Mouse (Mus musculus) left cerebral cortex, adult 9 months (tissue): ENCODE measurements around the gene St6gal1.
A peak's percentile ranks its signal among the peaks of the same experiment; 100 is the strongest.
"Not testable (repeated sequence)": the region's sequence is repeated elsewhere in the genome, so short reads cannot be mapped to it uniquely, and the experiment has no call there.

Experiments
- DNase-seq, 2 experiments: peaks; one replicate each; pipeline ENCODE4 v3.0.0; 2022; ENCODE audit warnings: low spot score in 2 of 2

St6gal1 gene

GRCm38 (mm10) chr16:23224671-23225068, at the start of gene St6gal1:
St6gal1 (plus strand) TSS chr16:23224740.
- DNase-seq: peak in 1 of 2 experiments; percentile 77

DNA sequence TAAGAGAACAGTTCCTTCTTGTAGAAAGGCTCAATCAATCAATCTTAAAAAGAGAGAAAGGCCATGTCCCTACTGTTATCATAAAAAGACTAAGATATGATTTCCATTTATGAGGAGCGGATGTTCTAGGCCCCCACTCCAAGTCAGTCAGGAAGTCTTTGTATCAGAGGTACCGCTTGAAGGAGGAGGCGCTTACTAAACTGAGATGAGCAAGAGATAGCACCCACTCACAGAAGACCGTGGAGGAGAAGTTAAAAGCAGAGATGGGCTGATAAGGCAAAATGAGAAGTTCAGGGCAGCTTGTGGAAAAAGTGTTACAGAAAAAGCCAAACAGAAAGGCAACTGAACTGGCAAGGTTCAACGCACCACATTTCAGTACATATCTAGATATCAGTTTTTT, 49.7 kb upstream of the St6gal1 start:
- DNase-seq: no peak

- DNase-seq: no peak
Observed at GRCm38 (mm10) chr16:23175956-23176355, 48.6 kb upstream of the St6gal1 start.

DNA sequence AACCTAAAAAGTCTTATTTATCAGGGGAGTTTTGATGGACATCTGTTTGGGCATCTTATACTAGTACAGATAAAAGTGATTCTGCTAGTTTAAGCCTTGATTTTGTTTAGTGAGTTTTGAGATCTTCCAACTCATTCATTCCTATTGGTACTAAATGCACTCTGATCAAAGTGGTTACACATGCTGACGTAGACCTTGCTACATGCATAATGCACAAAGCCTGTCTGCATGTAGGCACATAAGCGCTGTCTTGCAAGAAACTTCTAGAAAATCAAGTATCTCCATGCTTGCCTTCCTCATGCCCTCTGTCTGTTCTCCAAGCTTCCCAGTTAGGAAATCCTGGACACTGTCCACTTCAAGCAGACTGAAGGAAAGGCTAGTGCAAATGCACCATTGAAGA, 46.7 kb upstream of the St6gal1 start:
- no peak for DNase-seq

DNA sequence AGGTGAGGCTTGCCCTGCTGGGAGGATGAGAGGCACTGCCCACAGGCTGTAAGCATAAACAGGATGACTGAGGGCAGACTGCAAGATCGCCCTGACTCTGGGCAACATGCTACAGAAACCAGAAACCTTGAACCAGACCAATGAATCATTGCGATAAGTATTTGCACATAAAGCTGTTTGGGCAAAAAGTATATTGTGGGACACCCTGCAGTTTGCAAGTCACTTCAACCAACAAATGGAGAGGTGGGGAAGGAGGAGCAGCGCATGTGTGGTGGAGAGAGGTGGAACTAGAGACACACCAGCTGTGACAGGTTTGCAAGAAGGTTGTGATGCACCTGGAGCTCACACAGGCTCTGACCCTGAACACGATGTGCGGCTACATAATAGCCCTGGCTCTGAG, 45.7 kb upstream of the St6gal1 start:
- no peak for DNase-seq

DNA sequence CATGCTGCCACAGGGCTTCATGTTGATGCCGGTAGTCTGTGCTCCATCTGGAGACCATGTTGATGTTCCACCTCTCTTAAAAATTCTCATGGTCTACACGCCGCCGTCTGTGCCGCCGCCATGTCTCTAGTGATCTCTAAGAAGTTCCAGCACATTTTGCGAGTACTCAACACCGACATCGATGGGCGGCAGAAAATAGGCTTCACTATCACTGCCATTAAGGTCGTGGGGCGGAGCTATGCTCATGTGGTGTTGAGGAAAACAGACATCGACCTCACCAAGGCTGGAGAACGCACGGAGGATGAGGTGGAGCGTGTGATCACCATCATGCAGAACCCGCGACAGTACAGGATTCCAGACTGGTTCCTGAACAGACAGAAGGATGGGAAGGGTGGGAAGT, 45.1 kb upstream of the St6gal1 start:
- not testable (repeated sequence) for DNase-seq

DNA sequence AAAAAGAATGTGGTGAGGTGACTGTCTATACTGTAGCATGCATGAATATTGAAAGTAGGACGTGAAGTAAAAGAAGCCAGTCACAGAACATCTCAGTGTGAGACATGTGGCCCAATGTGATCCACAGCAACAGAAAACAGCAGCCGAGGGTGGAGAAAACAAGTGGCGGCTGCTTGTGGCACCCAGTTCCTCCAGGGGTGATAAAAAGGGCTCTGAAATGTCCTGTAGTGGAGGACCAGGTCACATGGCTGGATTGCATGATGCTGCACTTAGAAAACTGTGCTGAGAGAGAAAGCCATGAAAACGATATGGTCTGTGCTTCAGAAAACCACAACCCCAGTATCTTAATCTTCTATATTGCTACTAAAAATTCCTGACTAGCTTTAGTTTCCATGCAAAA, 43.5 kb upstream of the St6gal1 start:
- no peak for DNase-seq

DNA sequence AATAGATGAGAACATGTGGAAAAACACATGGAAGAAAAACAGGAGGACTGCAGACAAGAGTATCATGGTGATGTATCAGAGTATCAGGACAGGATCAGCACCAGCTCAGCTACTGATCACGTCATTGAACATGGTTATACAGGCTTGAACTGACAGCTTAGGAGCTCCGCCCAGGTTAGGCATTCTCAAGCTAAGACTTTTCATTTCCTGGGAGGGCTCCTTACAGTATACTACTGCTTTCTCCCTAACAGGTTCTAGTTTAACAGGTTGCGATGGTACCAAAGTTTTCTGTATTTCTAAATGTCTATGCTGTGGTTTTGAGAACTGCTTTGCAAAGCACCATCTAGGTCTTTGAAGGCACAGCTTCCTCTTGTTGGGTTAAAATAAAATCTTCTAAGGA, 43.1 kb upstream of the St6gal1 start:
- no peak for DNase-seq

DNA sequence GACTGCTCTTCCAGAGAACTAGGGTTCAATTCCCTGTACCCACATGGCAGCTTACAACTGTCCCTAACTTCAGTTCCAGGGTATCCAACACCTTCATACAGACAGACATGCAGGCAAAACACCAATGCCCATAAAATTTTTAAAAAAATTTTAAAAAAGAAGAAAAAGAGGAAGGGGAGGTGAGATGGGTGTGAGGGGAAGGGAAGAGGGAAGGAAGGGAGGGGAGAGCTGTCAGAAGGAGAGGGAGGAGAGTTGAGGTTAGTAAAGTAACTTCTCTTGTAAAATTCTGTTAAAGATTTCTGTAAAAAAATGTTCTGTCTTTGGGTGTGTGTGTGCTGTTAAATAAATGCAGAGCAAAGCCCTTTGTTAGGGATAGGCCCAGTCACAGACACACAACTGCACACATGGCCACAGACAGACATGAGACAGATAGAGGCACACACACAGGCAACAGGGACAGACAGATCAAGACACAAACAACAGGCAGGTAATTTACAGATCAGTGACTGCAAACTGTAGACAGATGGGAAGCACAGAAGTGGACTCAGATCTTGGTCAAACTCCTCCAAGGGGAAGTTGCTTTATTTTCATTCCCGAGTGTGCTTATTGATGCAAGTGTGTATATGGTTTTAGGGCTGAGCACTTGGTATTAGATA, 42.5 kb upstream of the St6gal1 start:
- DNase-seq: no peak

GRCm38 (mm10) chr16:23185824-23186223, 38.7 kb upstream of the St6gal1 start:
- DNase-seq: no peak

GRCm38 (mm10) chr16:23186418-23186817, 38.1 kb upstream of the St6gal1 start:
- no peak for DNase-seq

DNA sequence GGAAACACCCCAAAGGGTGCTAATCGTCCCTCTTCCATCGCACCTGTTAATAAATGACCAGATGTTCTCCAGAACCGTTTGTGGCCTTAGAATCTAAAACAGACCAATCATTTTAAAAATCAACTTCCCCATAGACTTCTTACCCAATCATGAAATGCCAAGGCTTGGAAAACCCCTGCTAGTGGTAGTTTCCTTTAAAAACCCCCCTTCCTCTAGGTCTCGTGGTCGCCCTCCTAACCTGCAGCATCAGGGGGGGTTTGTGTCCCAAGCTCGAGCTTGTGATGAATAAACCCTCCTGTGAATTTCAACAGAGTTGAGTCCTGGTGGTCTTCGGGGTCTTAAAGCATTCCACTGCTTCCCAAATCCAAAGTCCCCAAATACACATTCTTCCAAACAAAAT, 36.6 kb upstream of the St6gal1 start:
- no peak for DNase-seq

DNA sequence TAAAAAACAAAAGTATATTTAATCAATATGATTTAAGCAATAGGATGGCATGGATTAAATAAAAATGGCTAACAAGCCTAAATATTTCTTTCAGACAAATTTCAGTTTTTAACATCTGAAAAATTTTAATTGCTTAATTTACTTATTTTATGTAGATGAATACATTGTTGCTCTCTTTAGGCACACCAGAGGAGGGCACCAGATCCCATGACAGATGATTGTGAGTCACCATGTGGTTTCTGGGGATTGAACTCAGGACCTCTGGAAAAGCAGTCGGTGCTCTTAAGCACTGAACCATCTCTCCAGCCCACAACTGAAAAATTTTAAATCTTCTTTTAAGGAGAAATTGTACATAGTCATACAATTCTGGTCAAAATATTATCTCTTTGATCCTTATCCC, 34.9 kb upstream of the St6gal1 start:
- DNase-seq: no peak

DNA sequence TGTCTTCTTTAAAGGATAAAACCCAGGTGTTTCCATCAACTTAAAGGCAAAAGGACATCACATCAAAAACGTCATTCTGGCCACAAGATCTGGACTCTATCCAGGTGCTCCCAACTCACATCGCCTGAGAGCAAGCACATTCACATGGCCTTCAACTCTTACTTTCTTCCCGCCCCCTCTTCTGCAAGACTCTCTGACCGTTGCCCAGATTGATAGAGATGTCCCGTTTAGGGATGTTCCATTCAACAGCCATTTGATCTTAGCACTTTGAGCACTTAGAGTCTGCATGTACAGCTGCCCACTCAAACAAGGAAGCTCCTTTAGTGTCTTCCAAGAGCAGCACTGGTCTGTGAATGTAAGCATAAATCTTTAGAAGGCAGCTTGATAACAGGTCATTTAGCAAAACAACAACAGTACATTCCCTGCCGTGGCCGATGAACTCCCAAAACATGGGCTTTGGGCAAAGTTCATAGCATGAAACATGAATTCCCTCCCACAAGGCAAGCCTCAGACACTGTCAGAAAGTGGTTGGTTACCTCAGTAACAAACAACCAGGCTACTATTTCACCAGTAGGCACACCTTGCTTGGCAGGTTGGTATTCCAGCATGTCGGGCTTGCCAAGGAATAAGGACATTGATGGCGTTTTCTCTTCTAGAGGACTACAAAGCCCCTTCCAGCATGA, 32.8 kb upstream of the St6gal1 start:
- DNase-seq: no peak

GRCm38 (mm10) chr16:23195618-23196017, 28.9 kb upstream of the St6gal1 start:
- DNase-seq: no peak

- no peak for DNase-seq
Observed at GRCm38 (mm10) chr16:23196296-23196695, 28.2 kb upstream of the St6gal1 start.

DNA sequence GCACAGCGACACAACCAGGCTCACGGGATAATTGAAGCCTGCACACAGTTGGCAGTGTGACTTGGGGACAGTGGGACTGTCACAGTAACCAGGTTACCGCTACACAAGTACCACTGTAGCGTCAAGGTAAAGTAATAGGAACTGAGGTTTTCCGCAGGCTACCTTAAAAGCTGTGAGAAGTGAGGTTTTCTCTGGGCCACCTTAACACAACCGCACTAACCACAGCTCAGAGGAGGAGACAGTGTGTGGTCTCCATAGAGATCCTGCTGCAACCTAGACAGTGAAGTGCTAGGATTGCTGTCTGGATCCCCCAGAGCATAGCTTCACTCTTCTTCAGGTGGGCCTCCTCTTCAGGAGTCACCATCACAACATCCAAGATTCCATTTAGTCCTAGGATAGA, 27.7 kb upstream of the St6gal1 start:
- DNase-seq: no peak

DNA sequence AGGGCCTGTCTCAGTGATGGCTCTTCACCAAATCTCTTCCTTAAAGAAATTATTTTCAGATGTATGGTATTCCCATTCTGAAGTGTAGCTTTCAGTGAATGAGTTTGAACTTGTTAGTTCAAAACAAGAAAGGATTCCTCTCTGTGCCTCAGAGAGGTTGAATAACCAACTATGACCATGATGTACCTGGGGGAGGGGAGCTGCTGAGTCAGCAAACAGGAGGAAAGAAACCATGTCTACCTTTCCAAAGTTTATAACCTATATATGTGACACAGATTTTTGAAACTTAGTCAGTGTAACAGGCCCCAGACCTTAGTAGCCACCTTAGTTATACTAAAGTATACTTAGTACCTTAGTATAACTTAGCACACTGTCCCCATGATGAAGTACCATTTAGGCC, 23.0 kb upstream of the St6gal1 start:
- DNase-seq: no peak

DNA sequence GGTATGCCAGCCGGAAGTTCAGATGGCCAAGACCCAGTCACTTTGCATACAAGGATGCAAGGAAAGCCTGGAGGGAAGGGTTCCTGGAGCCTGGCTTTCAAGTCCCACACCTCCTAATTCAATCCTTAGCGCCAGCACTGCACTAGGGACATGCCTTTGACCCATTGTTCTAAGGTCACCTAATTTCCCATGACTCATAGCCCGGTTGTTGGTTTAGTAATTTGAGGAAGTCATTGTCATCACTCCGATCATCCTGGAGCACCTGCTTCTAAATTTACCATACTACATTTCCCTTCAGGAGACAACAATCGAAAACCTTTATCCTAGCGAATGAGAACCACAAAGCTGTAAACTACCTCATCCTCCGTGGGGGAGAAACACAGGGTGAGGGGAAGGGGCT, 10.2 kb upstream of the St6gal1 start:
- no peak for DNase-seq

- DNase-seq: no peak
Observed at GRCm38 (mm10) chr16:23215241-23215900, 9.2 kb upstream of the St6gal1 start.

DNA sequence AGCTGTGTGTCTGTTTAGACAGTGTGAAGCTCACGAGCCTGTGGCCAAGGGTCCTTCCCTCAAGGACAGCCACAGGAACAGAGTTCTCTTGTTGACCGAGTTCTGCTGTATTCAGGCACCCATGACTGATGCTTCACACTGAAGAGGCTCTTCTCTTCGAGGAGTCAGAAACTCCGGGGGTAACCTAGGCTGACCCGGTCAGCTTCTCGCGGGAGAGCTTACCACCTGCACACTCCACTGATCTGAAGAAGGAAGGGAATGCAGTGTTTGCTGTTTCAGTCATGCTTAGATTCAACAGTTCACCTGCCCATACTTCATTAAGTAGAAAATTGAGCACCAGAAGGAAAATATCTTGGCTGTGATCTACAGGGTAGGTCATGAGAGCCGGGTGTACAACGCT, 8.2 kb upstream of the St6gal1 start:
- no peak for DNase-seq

DNA sequence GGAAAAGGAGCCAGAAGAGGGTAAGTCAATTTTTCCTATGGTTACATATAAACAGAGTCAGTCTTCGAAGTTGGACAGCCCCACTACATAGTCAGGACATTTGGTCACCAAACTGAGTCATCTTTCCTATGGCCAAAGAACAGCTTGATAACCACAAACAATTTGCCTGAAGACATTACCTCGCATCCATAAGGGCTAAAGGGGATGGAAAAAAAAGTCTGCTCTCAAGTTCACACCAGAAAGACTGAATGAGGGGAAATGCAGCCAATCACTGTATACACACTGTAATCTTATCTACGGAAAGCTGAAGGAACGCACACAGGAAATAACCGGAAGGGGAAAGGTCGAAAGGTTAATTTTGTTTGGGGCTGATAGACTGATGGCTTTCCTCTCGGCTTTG, 6.2 kb upstream of the St6gal1 start:
- no peak for DNase-seq

- peak in 1 of 2 experiments; percentile 35 for DNase-seq
Observed at GRCm38 (mm10) chr16:23223166-23223870, 1.2 kb upstream of the St6gal1 start.
